Mouse (Mus musculus) brain, embryonic 14.5 days (tissue): ENCODE data around the gene Aagab.

Experiments used
- CTCF ChIP-seq: fragments of 200-500 bp; IDR thresholded peaks from 2 replicates; pipeline ENCODE4 v1.5.1; 2012; ENCODE audit warnings: inconsistent platforms, mild to moderate bottlenecking, moderate library complexity, borderline replicate concordance; ENCODE audit not compliant: insufficient read depth, insufficient read length; ENCODE audit errors: extremely low read depth
- POLR2A ChIP-seq: fragments of 200-500 bp; IDR thresholded peaks from 2 replicates; pipeline ENCODE4 v1.6.1; 2012; ENCODE audit warnings: mild to moderate bottlenecking, inconsistent platforms, borderline replicate concordance; ENCODE audit not compliant: poor library complexity, insufficient read depth, insufficient read length, severe bottlenecking; ENCODE audit errors: extremely low read depth

DNA sequence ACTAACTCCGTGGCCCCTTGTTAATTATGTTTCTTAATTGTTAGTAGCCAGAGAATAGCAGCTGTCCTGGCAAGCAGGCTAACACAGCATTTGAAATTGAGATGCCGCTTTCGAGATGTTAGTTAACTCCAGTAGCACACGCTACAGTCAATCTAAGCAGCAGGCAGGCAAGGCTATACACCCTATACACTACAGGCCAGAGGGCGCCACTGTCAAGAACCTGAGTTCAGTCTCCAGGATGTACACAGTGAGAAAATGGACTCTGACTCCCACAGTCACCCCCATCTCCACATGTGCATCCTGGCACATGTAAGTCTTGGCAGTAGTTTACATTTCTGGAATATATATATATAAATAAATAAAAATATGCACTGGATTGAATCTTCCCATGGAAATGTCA, 22.8 kb upstream of the Aagab start:
- TF ChIP-seq CTCF (no peak), POLR2A (no peak)
